ENCODE assay signal across 8 mouse cellular contexts in the genomic region with DNA sequence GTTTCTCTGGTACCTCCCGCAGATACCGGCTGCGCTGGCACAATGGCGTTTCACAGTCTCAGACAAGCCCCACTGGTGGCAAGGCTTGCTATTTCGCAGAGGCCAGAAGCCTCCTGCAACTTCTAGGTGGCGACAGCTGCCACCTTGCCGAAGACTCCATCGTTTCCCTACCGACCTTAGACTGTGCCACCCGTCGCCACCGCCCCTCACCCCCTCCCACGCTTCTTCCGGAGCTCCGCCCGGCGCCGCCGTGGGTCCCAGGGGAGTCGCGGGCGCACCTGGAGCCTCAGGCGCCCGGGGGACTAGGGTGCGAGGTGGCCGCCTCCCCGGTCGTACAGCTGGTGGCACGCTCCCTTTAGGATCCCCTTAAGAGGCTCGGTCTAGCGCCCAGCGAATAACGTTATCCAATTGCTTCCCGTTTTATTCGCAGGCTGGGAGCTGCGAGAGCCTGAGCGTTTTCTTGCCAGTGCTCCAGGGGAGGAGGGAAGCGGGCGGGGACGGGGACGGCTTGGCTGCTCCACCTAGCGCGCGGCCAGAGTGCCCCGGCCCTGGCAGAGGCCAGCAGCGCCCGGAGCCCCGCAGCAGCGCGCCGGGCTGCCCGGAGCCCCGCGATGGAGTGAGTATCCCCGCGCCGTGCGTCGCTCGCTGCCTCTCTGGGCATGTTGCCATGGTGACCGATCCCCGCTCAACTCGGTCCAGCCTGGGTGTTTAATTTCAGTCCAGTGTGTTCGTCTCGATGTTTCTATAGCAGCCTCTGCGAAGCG. TPM values are rescaled to one million over a fixed set of nuclear protein-coding genes. Genes with fewer than 3 reads are reported as not detected.
DNase-seq lines count a peak whose midpoint lies in the region; ATAC-seq and TF ChIP-seq lines count a peak whose summit lies in the region.

A gene (plus strand): TSS at position 307 of the 764 bp plus-strand sequence.

- H3K9me3 ChIP-seq in forebrain, embryonic 12.5 days = no peaks in the 10 kb centered on the region
- no peaks in the 10 kb centered on the region for H3K9me3 ChIP-seq in heart, embryonic 15.5 days (replicated peaks)
- no peaks in the 10 kb centered on the region for H3K9me3 ChIP-seq in liver, embryonic 14.5 days (ENCODE audit: control insufficient read depth, low read length)

- no peak for TF ChIP-seq EP300 in liver, embryonic 14.5 days (IDR thresholded peaks at IDR 0.05; ENCODE audit: low read depth)

- H3K27me3 ChIP-seq in forebrain, embryonic 12.5 days = peaks cover 44% of the 10 kb centered on the region
- peaks cover 42% of the 10 kb centered on the region for H3K27me3 ChIP-seq in heart, embryonic 15.5 days
- H3K27me3 ChIP-seq in liver, embryonic 14.5 days (ENCODE audit: control insufficient read depth, insufficient read depth, low read length) = peaks cover 27% of the 10 kb centered on the region

- H3K4me1 ChIP-seq in forebrain, embryonic 12.5 days = peaks cover 17% of the 10 kb centered on the region
- peaks cover 13% of the 10 kb centered on the region for H3K4me1 ChIP-seq in heart, embryonic 15.5 days (replicated peaks)
- no peaks in the 10 kb centered on the region for H3K4me1 ChIP-seq in liver, embryonic 14.5 days (replicated peaks; ENCODE audit: control insufficient read depth in 2 of 2, insufficient read depth in 2 of 2, low read length in 1 of 2)
- peaks cover 5% of the 10 kb centered on the region for H3K4me1 ChIP-seq in olfactory bulb, adult 2 months (ENCODE audit: control insufficient read depth, insufficient read depth, low read length)

- H3K4me3 ChIP-seq in forebrain, embryonic 12.5 days (replicated peaks) = peak within 1 kb of the TSS; percentile 66
- H3K4me3 ChIP-seq in heart, embryonic 15.5 days = peak within 1 kb of the TSS; percentile 66
- peak within 1 kb of the TSS; percentile 26 to 30; a peak in 3 of 4 replicates for H3K4me3 ChIP-seq in liver, embryonic 14.5 days (ENCODE audit: insufficient read depth in 1 of 2, low read depth in 2 of 2, low read length in 2 of 2)
- H3K4me3 ChIP-seq in olfactory bulb, adult 2 months (ENCODE audit: insufficient read depth, low read depth, low read length) = peak within 1 kb of the TSS; percentile 59

- H3K27ac ChIP-seq in forebrain, embryonic 12.5 days = peak within 1 kb of the TSS; percentile 25; the same call in 1 of the 2 replicates
- no peak within 1 kb of the TSS for H3K27ac ChIP-seq in heart, embryonic 15.5 days
- no peak within 1 kb of the TSS for H3K27ac ChIP-seq in liver, embryonic 14.5 days
- H3K27ac ChIP-seq in olfactory bulb, adult 2 months (ENCODE audit: insufficient read depth, low read depth, low read length) = peak within 1 kb of the TSS; percentile 84

- H3K9ac ChIP-seq in forebrain, embryonic 12.5 days = peak within 1 kb of the TSS; percentile 70
- peak within 1 kb of the TSS; percentile 53 for H3K9ac ChIP-seq in heart, embryonic 15.5 days
- no peak within 1 kb of the TSS for H3K9ac ChIP-seq in liver, embryonic 14.5 days (replicated peaks)

- H3K36me3 ChIP-seq in forebrain, embryonic 12.5 days (replicated peaks) = no peaks in the 10 kb centered on the region
- no peaks in the 10 kb centered on the region for H3K36me3 ChIP-seq in heart, embryonic 15.5 days
- H3K36me3 ChIP-seq in liver, embryonic 14.5 days (replicated peaks; ENCODE audit: control insufficient read depth, insufficient read depth, low read depth) = no peaks in the 10 kb centered on the region

- peak; percentile 19 to 32 for DNase-seq in urinary bladder, adult 18-20 months (ENCODE audit: low spot score in 2 of 2)
- no peak for DNase-seq in urinary bladder, postnatal 10 days (ENCODE audit: low spot score)
- DNase-seq in kidney, postnatal 25 days = peak; percentile 31 to 59
- no peak for DNase-seq in liver, embryonic 14.5 days (ENCODE audit: low read depth in 3 of 3, low spot score in 3 of 3)
- peak; percentile 76 for DNase-seq in thymus, postnatal 14 days

- TF ChIP-seq CTCF in liver, embryonic 14.5 days (IDR thresholded peaks at IDR 0.05; ENCODE audit: low read depth) = no peak
- TF ChIP-seq CTCF in olfactory bulb, adult 2 months (IDR thresholded peaks at IDR 0.05; ENCODE audit: insufficient read depth, low read depth, low read length) = no peak

- TF ChIP-seq POLR2A in olfactory bulb, adult 2 months (IDR thresholded peaks at IDR 0.05; ENCODE audit: insufficient read depth, low read depth, low read length) = peak; percentile 59; the same call in 1 of the 2 replicates

- H3K4me2 ChIP-seq in forebrain, embryonic 12.5 days = peak within 1 kb of the TSS; percentile 99
- H3K4me2 ChIP-seq in heart, embryonic 15.5 days = peak within 1 kb of the TSS; percentile 99
- H3K4me2 ChIP-seq in liver, embryonic 14.5 days (ENCODE audit: low read depth) = peak within 1 kb of the TSS; percentile 49

- under 1% methylated on average over 67 of the region's 67 CpGs for WGBS in forebrain, embryonic 12.5 days
- WGBS in heart, embryonic 15.5 days = under 1% methylated on average over 67 of the region's 67 CpGs
- WGBS in liver, embryonic 14.5 days (ENCODE audit: insufficient replicate concordance) = 2% methylated on average over 67 of the region's 67 CpGs
- under 1% methylated on average over 67 of the region's 67 CpGs for WGBS in olfactory bulb, adult 2 months

- ATAC-seq in forebrain, embryonic 12.5 days (ENCODE audit: low FRiP score) = peak; percentile 92
- ATAC-seq in heart, embryonic 15.5 days (replicated peaks; ENCODE audit: insufficient number of reproducible peaks, insufficient read depth, low FRiP score, low read depth) = peak; percentile 79
- ATAC-seq in liver, embryonic 14.5 days (ENCODE audit: insufficient read depth) = no peak

RNA-seq across cellular contexts. Expression of the gene that starts here (rescaled TPM):
- 2.8 and 2.9 TPM in 2 replicates for polyA plus RNA-seq in forebrain, embryonic 12.5 days (2016; fragmentation: Nextera tagmentation; extraction: Ambion mirVana)
- 14.0 and 20.2 TPM in 2 replicates for polyA plus RNA-seq in heart, embryonic 15.5 days (2015; fragmentation: Nextera tagmentation; extraction: Ambion mirVana)
- 0.03 TPM in 1 of 2 replicates, not detected in the other for polyA plus RNA-seq in liver, embryonic 14.5 days (2012; rRNA removed)
- polyA plus RNA-seq in liver, embryonic 14.5 days (2014; fragmentation: Nextera tagmentation; extraction: Ambion mirVana) = 0.06 TPM in 1 of 2 replicates, not detected in the other
- not detected in 2 replicates for polyA plus RNA-seq in olfactory bulb, adult 2 months (2012; ENCODE audit: insufficient read depth, insufficient read length, low replicate concordance, missing spikeins)

Comparison
In these comparisons a context has a peak if more than half of its experiments do, and no peak if none do; other contexts are left out.
1. DNase-seq: peak in urinary bladder, adult 18-20 months (2 of 2), kidney, postnatal 25 days (2 of 2) and thymus, postnatal 14 days (single experiment); none in urinary bladder, postnatal 10 days (single experiment) and liver, embryonic 14.5 days (0 of 3).
2. H3K27ac ChIP-seq: peak in forebrain, embryonic 12.5 days (single experiment) and olfactory bulb, adult 2 months (single experiment); none in heart, embryonic 15.5 days (single experiment) and liver, embryonic 14.5 days (single experiment).
3. H3K4me2 ChIP-seq: peak in every context shown above with its lines; median percentile 99 in forebrain, embryonic 12.5 days; 99 in heart, embryonic 15.5 days; 49 in liver, embryonic 14.5 days.
4. Peak in every context shown above with its lines, with median percentiles within 50 percentile points of each other: H3K4me3 ChIP-seq.